Mouse (Mus musculus) lung, adult 2 months (tissue): ENCODE data around the gene Acod1.

Experiments
- CTCF ChIP-seq: fragments of 200-500 bp; IDR thresholded peaks from 2 replicates; pipeline ENCODE4 v1.5.1; 2011; ENCODE audit warnings: mild to moderate bottlenecking, low read length, control low read depth; ENCODE audit not compliant: insufficient read depth
- POLR2A ChIP-seq: fragments of 200-500 bp; IDR thresholded peaks from 2 replicates; pipeline ENCODE4 v1.6.1; 2011; ENCODE audit warnings: low read depth, mild to moderate bottlenecking, control low read depth, low read length, borderline replicate concordance; ENCODE audit errors: extremely low read depth

DNA sequence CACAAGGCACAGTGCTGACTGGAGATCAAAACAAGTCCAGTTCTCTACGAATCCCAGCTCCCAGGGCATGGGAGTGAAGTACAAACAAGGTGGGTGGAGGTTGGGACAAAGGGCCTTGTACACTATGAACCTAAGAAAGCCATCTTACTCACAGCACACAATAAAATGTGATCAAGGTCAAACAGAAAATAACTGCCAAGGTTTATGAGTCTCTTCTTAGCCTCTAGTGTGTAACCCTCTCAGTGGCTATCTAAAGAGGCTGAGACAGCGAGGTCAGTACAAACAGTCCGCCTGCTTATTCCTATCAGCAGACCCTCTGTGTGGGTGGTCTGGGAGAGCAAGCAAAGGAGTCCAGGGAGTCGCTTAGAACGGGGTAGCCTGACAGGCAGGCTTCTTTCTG lies 41.1 kb downstream of the Acod1 start:
- TF ChIP-seq CTCF (no peak), POLR2A (no peak)
